Mouse (Mus musculus): ENCODE measurements around the gene Gm17334. TPM values are rescaled to one million over a fixed set of nuclear protein-coding genes. Genes with fewer than 3 reads are reported as not detected.

Gm17334 gene
- polyA plus RNA-seq, 1 experiment, result 0.19 TPM

- no peak overlapping the region for H3ac ChIP-seq (ENCODE audit: control insufficient read depth, insufficient read length)
- H3K36me3 ChIP-seq (ENCODE audit: control insufficient read depth, insufficient read depth), result peaks cover 6% of the 10 kb centered on the region
- H3K27me3 ChIP-seq (ENCODE audit: control insufficient read depth, insufficient read depth, insufficient read length), result no peaks in the 10 kb centered on the region
- TF ChIP-seq MYOG (IDR thresholded peaks at IDR 0.05; ENCODE audit: control insufficient read depth in 1 of 3, insufficient read depth in 1 of 3, insufficient read length in 2 of 3, low read depth in 2 of 3) (no peak), MYOD1 (IDR thresholded peaks at IDR 0.05; ENCODE audit: control insufficient read depth in 1 of 3, insufficient read length in 2 of 3, low read depth in 2 of 3) (no peak), SRF (IDR thresholded peaks at IDR 0.05; ENCODE audit: control insufficient read depth, insufficient read length, low read depth) (no peak), CEBPB (IDR thresholded peaks at IDR 0.05; ENCODE audit: insufficient read depth, poor library complexity, severe bottlenecking) (no peak), USF1 (IDR thresholded peaks at IDR 0.05; ENCODE audit: low read depth) (no peak), POLR2A (IDR thresholded peaks at IDR 0.05; ENCODE audit: insufficient read length, low read depth) (no peak), TCF3 (IDR thresholded peaks at IDR 0.05; ENCODE audit: insufficient read length, low read depth) (no peak), REST (IDR thresholded peaks at IDR 0.05; ENCODE audit: insufficient read depth, insufficient read length) (no peak), POLR2AphosphoS2 (IDR thresholded peaks at IDR 0.05; ENCODE audit: insufficient read length, low read depth) (no peak)
- H3K79me2 ChIP-seq (ENCODE audit: control insufficient read depth, insufficient read depth), result peaks cover 29% of the 10 kb centered on the region
- H3K4me2 ChIP-seq (ENCODE audit: low read depth), result no peak overlapping the region
- no peak overlapping the region for H3K4me3 ChIP-seq
Measured at GRCm38 (mm10) chr11:53768422-53769184, 4.4 kb downstream of the Gm17334 start.

GRCm38 (mm10) chr11:53764581-53764980, 8.4 kb downstream of the Gm17334 start:
- Histone ChIP-seq H3K79me2 (ENCODE audit: control insufficient read depth, insufficient read depth) (no peaks in the 10 kb centered on the region), H3ac (ENCODE audit: control insufficient read depth, insufficient read length) (no peak overlapping the region), H3K36me3 (ENCODE audit: control insufficient read depth, insufficient read depth) (no peaks in the 10 kb centered on the region), H3K4me2 (ENCODE audit: low read depth) (peak overlapping the region; percentile 75), H3K27me3 (ENCODE audit: control insufficient read depth, insufficient read depth, insufficient read length) (no peaks in the 10 kb centered on the region), H3K4me3 (no peak overlapping the region)
- TF ChIP-seq MYOG (IDR thresholded peaks at IDR 0.05; ENCODE audit: control insufficient read depth in 1 of 3, insufficient read depth in 1 of 3, insufficient read length in 2 of 3, low read depth in 2 of 3) (no peak), POLR2A (IDR thresholded peaks at IDR 0.05; ENCODE audit: insufficient read length, low read depth) (no peak), MYOD1 (IDR thresholded peaks at IDR 0.05; ENCODE audit: control insufficient read depth in 1 of 3, insufficient read length in 2 of 3, low read depth in 2 of 3) (no peak), TCF3 (IDR thresholded peaks at IDR 0.05; ENCODE audit: insufficient read length, low read depth) (no peak), SRF (IDR thresholded peaks at IDR 0.05; ENCODE audit: control insufficient read depth, insufficient read length, low read depth) (no peak), POLR2AphosphoS2 (IDR thresholded peaks at IDR 0.05; ENCODE audit: insufficient read length, low read depth) (no peak), CEBPB (IDR thresholded peaks at IDR 0.05; ENCODE audit: insufficient read depth, poor library complexity, severe bottlenecking) (no peak), REST (IDR thresholded peaks at IDR 0.05; ENCODE audit: insufficient read depth, insufficient read length) (no peak), MAX (IDR thresholded peaks at IDR 0.05; ENCODE audit: low read depth) (no peak), USF1 (IDR thresholded peaks at IDR 0.05; ENCODE audit: low read depth) (no peak), E2F4 (IDR thresholded peaks at IDR 0.05; ENCODE audit: insufficient read depth) (no peak), TCF12 (IDR thresholded peaks at IDR 0.05; ENCODE audit: insufficient read depth, poor library complexity, severe bottlenecking) (no peak)

GRCm38 (mm10) chr11:53763496-53764140, 9.4 kb downstream of the Gm17334 start:
- H3ac ChIP-seq (ENCODE audit: control insufficient read depth, insufficient read length), result peak overlapping the region; percentile 3
- H3K79me2 ChIP-seq (ENCODE audit: control insufficient read depth, insufficient read depth), result no peaks in the 10 kb centered on the region
- H3K4me2 ChIP-seq (ENCODE audit: low read depth), result peak overlapping the region; percentile 75
- no peaks in the 10 kb centered on the region for H3K36me3 ChIP-seq (ENCODE audit: control insufficient read depth, insufficient read depth)
- H3K4me3 ChIP-seq, result peak overlapping the region; percentile 24
- no peaks in the 10 kb centered on the region for H3K27me3 ChIP-seq (ENCODE audit: control insufficient read depth, insufficient read depth, insufficient read length)
- no peak for TF ChIP-seq CEBPB (IDR thresholded peaks at IDR 0.05; ENCODE audit: insufficient read depth, poor library complexity, severe bottlenecking)
- TF ChIP-seq MYOG (IDR thresholded peaks at IDR 0.05; ENCODE audit: control insufficient read depth in 1 of 3, insufficient read depth in 1 of 3, insufficient read length in 2 of 3, low read depth in 2 of 3), result peak in 1 of 3 experiments; percentile 60
- TF ChIP-seq USF1 (IDR thresholded peaks at IDR 0.05; ENCODE audit: low read depth), result peak; percentile 96
- peak in 2 of 3 experiments; percentile 52 to 65 for TF ChIP-seq MYOD1 (IDR thresholded peaks at IDR 0.05; ENCODE audit: control insufficient read depth in 1 of 3, insufficient read length in 2 of 3, low read depth in 2 of 3)
- peak; percentile 92 for TF ChIP-seq POLR2A (IDR thresholded peaks at IDR 0.05; ENCODE audit: insufficient read length, low read depth)
- TF ChIP-seq POLR2AphosphoS2 (IDR thresholded peaks at IDR 0.05; ENCODE audit: insufficient read length, low read depth), result peak; percentile 84

GRCm38 (mm10) chr11:53762827-53763495, 10.0 kb downstream of the Gm17334 start:
- peak overlapping the region; percentile 75 for H3K4me2 ChIP-seq (ENCODE audit: low read depth)
- no peak for TF ChIP-seq REST (IDR thresholded peaks at IDR 0.05; ENCODE audit: insufficient read depth, insufficient read length)
- peak; percentile 39 for TF ChIP-seq USF1 (IDR thresholded peaks at IDR 0.05; ENCODE audit: low read depth)
- H3ac ChIP-seq (ENCODE audit: control insufficient read depth, insufficient read length), result peak overlapping the region; percentile 3
- peak overlapping the region; percentile 24 for H3K4me3 ChIP-seq
- no peaks in the 10 kb centered on the region for H3K27me3 ChIP-seq (ENCODE audit: control insufficient read depth, insufficient read depth, insufficient read length)
- H3K36me3 ChIP-seq (ENCODE audit: control insufficient read depth, insufficient read depth), result no peaks in the 10 kb centered on the region
- no peaks in the 10 kb centered on the region for H3K79me2 ChIP-seq (ENCODE audit: control insufficient read depth, insufficient read depth)

Data from myocyte (in vitro differentiated cells).